Mouse (Mus musculus) layer of hippocampus, postnatal 10 days (tissue): ENCODE measurements around the gene Zc3h12c. TPM values are rescaled to one million over a fixed set of nuclear protein-coding genes. Genes with fewer than 3 reads are reported as not detected.

Experiments
- microRNA-seq, 2 experiments: library from miRNA; unstranded; fragments of <30 nt; microRNA quantifications; one replicate each; pipeline ENCODE4 v1.2.0; 2021
- total RNA-seq, 2 experiments: library from RNA; stranded (reverse); gene quantifications; 2 replicates each; pipeline ENCODE4 v1.2.3; 2021

Zc3h12c gene
- total RNA-seq, 2 experiments from 2014 or later = 11.0 to 11.6 TPM

Small RNA genes within 50 kb of the gene (microRNA-seq; reads per million reads assigned to microRNA genes)
- gene Gm27686 (0 reads per million in 2 experiments), gene Mir6244 (0 reads per million in 2 experiments)

Other genes with a start within 250 kb of the Zc3h12c start
- 10 to 100 TPM; 15.9 to 17.7 TPM for gene Fdx1, start 205.0 kb downstream of the Zc3h12c start, total RNA-seq
- 10 to 100 TPM; 64.3 to 66.6 TPM for gene Rdx, start 121.4 kb downstream of the Zc3h12c start, total RNA-seq